Mouse (Mus musculus) left cerebral cortex, postnatal 14 days (tissue): ENCODE data around the gene Nop58. TPM values are rescaled to one million over a fixed set of nuclear protein-coding genes. Genes with fewer than 3 reads are reported as not detected.
"Not testable (repeated sequence)": the region's sequence is repeated elsewhere in the genome, so short reads cannot be mapped to it uniquely, and the experiment has no call there.

Experiments used
- DNase-seq, 2 experiments: peaks; one replicate each; pipeline ENCODE4 v3.0.0; 2021 to 2022; ENCODE audit warnings: low spot score in 2 of 2, mixed read lengths in 1 of 2
- intact Hi-C: fragments of 180-260 bp; cut with DNase I; formaldehyde crosslinking; loops from one replicate; pipeline ENCODE4 v1.15.1; 2025
- total RNA-seq, 2 experiments: library from RNA; stranded (reverse); gene quantifications; 2 replicates each; pipeline ENCODE4 v1.2.3; 2021

Gene Nop58
- total RNA-seq, 2 experiments from 2014 or later = 49.7 to 51.6 TPM

- DNase-seq = no peak
- intact Hi-C loops = loop anchor here (10.0 kb wide), 1 partner anchor 387 kb away; no protein-coding TSS in a partner anchor
Observed at GRCm38 (mm10) chr1:59697751-59698150, 13.0 kb downstream of the Nop58 start.

DNA sequence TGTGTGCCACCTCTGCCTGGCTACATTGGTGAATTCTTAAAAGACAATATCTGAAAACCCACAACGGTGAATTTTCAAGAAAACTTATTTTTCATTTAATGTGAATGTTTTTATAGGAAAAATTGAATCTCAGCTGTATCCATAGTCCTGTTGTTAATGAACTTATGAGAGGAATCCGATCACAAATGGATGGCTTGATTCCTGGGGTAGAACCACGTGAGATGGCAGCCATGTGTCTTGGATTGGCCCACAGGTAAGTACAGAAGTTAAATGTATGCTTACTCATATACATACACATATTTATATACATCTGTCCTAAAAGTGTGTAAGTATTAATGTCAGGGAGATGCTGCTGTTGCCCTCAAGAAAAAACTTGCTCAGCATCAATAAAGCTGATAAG lies 13.4 kb downstream of the Nop58 start:
- no peak for DNase-seq
- intact Hi-C loops = loop anchor here (10.0 kb wide), 1 partner anchor 387 kb away; no protein-coding TSS in a partner anchor

GRCm38 (mm10) chr1:59701766-59702165 lies 17.0 kb downstream of the Nop58 start:
- no peak for DNase-seq
- intact Hi-C loops = loop anchor here (10.0 kb wide), 1 partner anchor 173 kb away; no protein-coding TSS in a partner anchor

DNA sequence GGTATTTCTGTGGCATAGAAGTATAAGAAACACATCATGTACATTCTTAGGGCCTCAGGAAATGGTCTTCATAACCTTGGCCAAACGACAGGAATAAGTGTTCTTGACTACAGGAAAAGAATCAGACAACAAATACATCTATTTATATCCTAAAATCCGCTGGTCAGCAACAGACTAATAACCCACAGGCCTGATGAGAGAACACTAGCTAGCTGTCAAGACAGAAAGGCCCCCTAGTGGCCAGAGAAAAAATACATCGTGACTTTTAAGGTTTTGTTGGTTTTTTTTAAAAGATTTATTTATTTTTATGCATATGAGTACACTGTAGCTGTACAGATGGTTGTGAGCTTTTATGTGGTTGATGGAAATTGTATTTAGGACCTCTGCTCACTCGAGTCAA lies 35.1 kb downstream of the Nop58 start:
- intact Hi-C loops = no loop called here

DNA sequence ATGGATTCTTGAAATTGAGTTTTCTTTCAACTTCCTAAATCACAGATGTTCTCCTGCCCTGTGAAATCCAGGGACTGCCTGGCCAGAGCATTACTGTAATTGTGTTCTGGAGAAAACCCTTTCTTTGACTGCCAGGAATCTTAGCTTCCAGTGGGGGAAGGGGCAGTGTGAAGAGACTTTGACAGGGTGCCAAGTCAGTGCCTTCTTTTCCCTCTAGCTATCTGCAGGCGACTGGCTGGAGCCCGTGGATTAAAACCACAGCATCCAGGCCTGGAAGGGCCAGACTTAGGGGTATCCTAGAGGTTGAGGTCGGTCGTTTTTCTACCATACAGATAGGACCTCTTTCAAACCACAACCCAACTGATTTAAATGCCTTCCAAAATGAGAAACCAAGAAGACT lies 40.9 kb downstream of the Nop58 start:
- intact Hi-C loops = no loop called here
- peak in 1 of 2 experiments; percentile 11 for DNase-seq

More for the DNA sequence above, 35.1 kb downstream of the Nop58 start:
- DNase-seq = peak; percentile 37 to 71

- DNase-seq = no peak
- intact Hi-C loops = no loop called here
Observed at GRCm38 (mm10) chr1:59730106-59730505, 45.3 kb downstream of the Nop58 start.

DNA sequence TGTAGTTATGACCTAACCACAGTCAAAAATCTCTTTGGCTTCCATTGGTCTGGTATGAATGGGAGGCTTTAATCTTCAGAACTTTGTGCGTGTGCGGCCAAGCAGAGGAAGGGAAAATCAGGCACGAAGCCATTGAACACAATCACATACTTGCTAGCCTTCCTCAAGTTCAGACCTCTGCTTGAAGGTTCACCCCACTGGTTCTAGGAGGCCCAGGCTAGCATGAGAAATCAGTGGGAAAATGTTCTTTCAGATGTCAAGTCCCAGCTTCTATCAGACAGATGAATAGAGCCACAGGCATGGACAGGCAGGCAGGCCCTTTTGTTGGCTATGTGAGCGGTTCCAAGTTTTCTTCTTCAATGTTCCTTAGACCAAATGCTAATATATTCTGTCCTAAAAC lies 46.0 kb downstream of the Nop58 start:
- intact Hi-C loops = no loop called here
- no peak for DNase-seq

GRCm38 (mm10) chr1:59734076-59734475 lies 49.3 kb downstream of the Nop58 start:
- intact Hi-C loops = no loop called here
- DNase-seq = peak; percentile 24 to 45

DNA sequence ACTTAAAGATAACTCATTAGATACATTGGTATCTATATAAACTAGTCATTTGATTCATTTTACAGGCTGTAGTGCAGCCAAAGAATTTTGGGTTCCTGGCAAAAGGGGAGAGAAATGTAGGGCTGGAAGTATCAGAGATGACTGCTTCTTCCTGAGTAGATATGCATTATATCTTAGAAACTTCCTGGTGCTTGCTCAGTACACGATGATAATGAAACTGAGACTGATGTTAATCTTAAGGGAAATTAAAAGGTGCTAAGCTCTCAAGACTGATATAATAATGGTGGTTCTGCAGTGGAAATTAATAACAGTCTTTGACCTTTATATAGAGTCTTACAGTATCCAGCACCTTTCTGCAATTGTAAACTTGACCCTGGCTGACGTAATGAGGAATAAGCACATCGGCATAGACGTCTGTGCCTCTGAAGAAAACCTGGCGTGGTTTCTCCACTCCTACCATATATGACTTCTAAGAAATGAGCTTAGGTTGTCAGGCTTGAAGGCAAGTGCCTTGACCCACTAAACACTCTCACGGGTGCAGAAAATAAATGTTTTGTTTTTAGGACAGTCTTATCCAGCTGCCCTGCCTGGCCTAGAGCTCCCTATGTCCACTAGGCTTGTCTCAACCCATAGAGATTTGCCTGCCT lies 54.1 kb downstream of the Nop58 start:
- no peak for DNase-seq
- intact Hi-C loops = no loop called here

- no peak for DNase-seq
- intact Hi-C loops = no loop called here
Observed at GRCm38 (mm10) chr1:59739577-59740354, 55.0 kb downstream of the Nop58 start.

DNA sequence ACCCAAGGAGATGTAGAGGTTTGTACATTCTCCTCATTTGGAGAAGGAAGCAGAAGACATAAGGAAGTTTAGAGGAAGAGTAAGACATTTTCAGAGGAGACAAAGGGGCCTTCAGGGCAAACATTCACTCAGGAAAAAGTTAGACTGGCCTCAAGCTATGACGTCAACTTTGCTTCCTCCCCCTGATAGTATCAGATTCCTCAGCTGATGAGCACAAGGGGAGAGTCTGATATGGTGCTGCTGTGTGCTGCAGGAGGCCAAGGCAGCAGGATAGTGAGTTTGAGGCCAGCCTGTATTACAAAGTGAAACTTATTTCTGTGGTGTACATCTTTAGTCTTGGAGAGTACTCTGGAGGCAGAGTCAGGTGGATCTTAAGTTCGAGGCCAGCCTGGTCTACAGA lies 64.3 kb downstream of the Nop58 start:
- no peak for DNase-seq
- intact Hi-C loops = no loop called here

DNA sequence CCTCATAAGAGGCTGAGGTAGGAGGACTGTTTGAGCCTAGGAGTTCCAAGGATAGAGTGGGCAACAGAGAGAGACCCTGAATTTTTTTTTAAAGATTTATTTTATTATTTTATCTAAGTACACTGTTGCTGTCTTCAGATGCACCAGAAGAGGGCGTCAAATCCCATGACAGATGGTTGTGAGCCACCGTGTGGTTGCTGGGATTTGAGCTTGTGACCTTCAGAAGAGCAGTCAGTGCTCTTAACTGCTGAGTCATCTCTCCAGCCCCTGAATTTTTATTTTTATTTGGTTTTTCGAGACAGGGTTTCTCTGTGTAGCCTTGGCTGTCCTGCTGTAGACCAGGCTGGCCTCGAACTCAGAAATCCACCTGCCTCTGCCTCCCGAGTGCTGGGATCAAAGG lies 65.0 kb downstream of the Nop58 start:
- intact Hi-C loops, DNase-seq: not testable (repeated sequence)

DNA sequence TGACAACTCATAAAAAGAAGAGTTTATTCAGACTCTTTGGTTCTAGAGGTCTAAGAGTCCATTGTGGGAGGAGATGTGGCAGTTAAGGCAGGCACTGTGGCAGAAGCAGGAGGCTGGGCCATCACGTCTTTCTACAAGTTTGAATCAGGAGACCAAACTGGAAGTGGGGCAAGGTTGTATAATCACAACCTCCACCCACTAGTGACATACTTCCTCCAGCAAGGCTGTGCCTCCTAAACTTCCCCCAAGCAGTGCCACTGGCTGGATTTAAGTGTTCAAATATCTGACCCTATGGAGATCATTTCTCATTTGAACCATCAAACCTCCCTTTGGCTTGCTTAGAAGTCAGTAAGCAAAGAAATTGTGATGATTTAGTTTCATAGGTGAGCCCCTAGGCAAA lies 70.5 kb downstream of the Nop58 start:
- intact Hi-C loops = no loop called here

GRCm38 (mm10) chr1:59758325-59758724 lies 73.6 kb downstream of the Nop58 start:
- intact Hi-C loops = no loop called here
- DNase-seq = no peak

More for the DNA sequence above, 70.5 kb downstream of the Nop58 start:
- DNase-seq = no peak

- peak; percentile 31 to 46 for DNase-seq
- intact Hi-C loops = no loop called here
Observed at GRCm38 (mm10) chr1:59762208-59762607, 77.4 kb downstream of the Nop58 start.

- intact Hi-C loops = no loop called here
- DNase-seq = peak; percentile 65 to 76
Observed at GRCm38 (mm10) chr1:59762651-59763163, 77.9 kb downstream of the Nop58 start.

GRCm38 (mm10) chr1:59763164-59763768 lies 78.5 kb downstream of the Nop58 start, which contains the start of gene Bmpr2:
Gene Bmpr2 (plus strand): TSS chr1:59763400.
- peak; percentile 82 to 84 for DNase-seq
- intact Hi-C loops = no loop called here

- intact Hi-C loops = no loop called here
Observed at GRCm38 (mm10) chr1:59763781-59764251, 79.0 kb downstream of the Nop58 start.

GRCm38 (mm10) chr1:59764407-59764971 lies 79.7 kb downstream of the Nop58 start:
- intact Hi-C loops = no loop called here
- DNase-seq = peak; percentile 17 to 34

More at GRCm38 (mm10) chr1:59763781-59764251, 79.0 kb downstream of the Nop58 start:
- peak in 1 of 2 experiments; percentile 22 for DNase-seq
